Mouse (Mus musculus): ENCODE results near the gene Tmem136. TPM values are rescaled to one million over a fixed set of nuclear protein-coding genes. Genes with fewer than 3 reads are reported as not detected.
"Not testable (repeated sequence)": the region's sequence is repeated elsewhere in the genome, so short reads cannot be mapped to it uniquely, and the experiment has no call there.

The Tmem136 gene
- total and polyA plus RNA-seq, 3 experiments: 0.17 to 3.8 (median 0.34) TPM

- DNase-seq (ENCODE audit: extremely low read depth); H3K9ac ChIP-seq (ENCODE audit: insufficient read depth, low read depth); H3K36me3 ChIP-seq (replicated peaks in 1 of 2; ENCODE audit: control insufficient read depth in 1 of 2, insufficient read depth in 1 of 2, low read length in 1 of 2); H3K27ac ChIP-seq (ENCODE audit: insufficient read depth, low read depth); in situ Hi-C loops (cut with MboI; ENCODE audit: low pct_ligation_motif_present, low pct_unique_long_range_greater_than_20kb, low sequenced_read_pairs); H3K4me2 ChIP-seq (ENCODE audit: insufficient read depth, low read depth, poor library complexity, severe bottlenecking); H3K4me3 ChIP-seq (replicated peaks in 1 of 3; ENCODE audit: low read depth in 2 of 3, low read length in 2 of 3, poor library complexity in 1 of 3); H3K9me3 ChIP-seq (replicated peaks; ENCODE audit: low read length); H3K4me1 ChIP-seq (ENCODE audit: control insufficient read depth in 1 of 2, insufficient read depth in 2 of 2); dilution Hi-C loops (cut with MboI; ENCODE audit: extremely low pct_ligation_motif_present, extremely low pct_unique_long_range_greater_than_20kb, low sequenced_read_pairs); H3K79me2 ChIP-seq (replicated peaks; ENCODE audit: control insufficient read depth, extremely low read depth, insufficient read depth, poor library complexity, severe bottlenecking); H3K27me3 ChIP-seq (replicated peaks): not testable (repeated sequence)
- 0 out of 2 replicates have a peak, but pooled peaks have one; percentile 51 for TF ChIP-seq TBP (conservative IDR thresholded peaks at IDR 0.05; ENCODE audit: low read depth, low read length)
These were observed 5.6 kb upstream of the Tmem136 start for GRCm38 (mm10) chr9:43121948-43122347.

- TF ChIP-seq IRF4 (IDR thresholded peaks at IDR 0.05; ENCODE audit: low read depth, low read length) (no peak), PAX5 (IDR thresholded peaks at IDR 0.05; ENCODE audit: low read length) (no peak), MAX (IDR thresholded peaks at IDR 0.05; ENCODE audit: low read length) (no peak), USF1 (IDR thresholded peaks at IDR 0.05; ENCODE audit: low read depth, low read length) (no peak), RCOR1 (conservative IDR thresholded peaks at IDR 0.05; ENCODE audit: low read depth, low read length) (no peak), RAD21 (IDR thresholded peaks at IDR 0.05; ENCODE audit: low read depth, low read length) (no peak), JUN (IDR thresholded peaks at IDR 0.05; ENCODE audit: insufficient read depth, low read depth, low read length) (no peak), CTCF (conservative IDR thresholded peaks at IDR 0.05 in 1 of 2, IDR thresholded peaks at IDR 0.05 in 1 of 2; ENCODE audit: low read depth in 2 of 2, low read length in 2 of 2) (no peak), KAT2A (IDR thresholded peaks at IDR 0.05; ENCODE audit: insufficient replicate concordance, low read length) (no peak), USF2 (conservative IDR thresholded peaks at IDR 0.05; ENCODE audit: low read depth, low read length) (no peak), ZC3H11A (IDR thresholded peaks at IDR 0.05; ENCODE audit: low read depth, low read length) (no peak), ZNF384 (IDR thresholded peaks at IDR 0.05; ENCODE audit: low read depth, low read length) (no peak), CHD1 (IDR thresholded peaks at IDR 0.05; ENCODE audit: low read depth, low read length) (no peak), CHD2 (IDR thresholded peaks at IDR 0.05; ENCODE audit: low read length) (no peak), SIN3A (IDR thresholded peaks at IDR 0.05; ENCODE audit: low read length) (no peak)
- DNase-seq (ENCODE audit: extremely low read depth): no peak
- Histone ChIP-seq H3K4me3 (replicated peaks in 1 of 3; ENCODE audit: low read depth in 2 of 3, low read length in 2 of 3, poor library complexity in 1 of 3) (no peak overlapping the region), H3K4me2 (ENCODE audit: insufficient read depth, low read depth, poor library complexity, severe bottlenecking) (peak overlapping the region; percentile 27; the same call in 1 of the 2 replicates), H3K79me2 (replicated peaks; ENCODE audit: control insufficient read depth, extremely low read depth, insufficient read depth, poor library complexity, severe bottlenecking) (no peaks in the 10 kb centered on the region), H3K9ac (ENCODE audit: insufficient read depth, low read depth) (no peak overlapping the region), H3K9me3 (replicated peaks; ENCODE audit: low read length) (no peaks in the 10 kb centered on the region), H3K27me3 (replicated peaks) (no peaks in the 10 kb centered on the region), H3K36me3 (replicated peaks in 1 of 2; ENCODE audit: control insufficient read depth in 1 of 2, insufficient read depth in 1 of 2, low read length in 1 of 2) (no peaks in the 10 kb centered on the region), H3K4me1 (ENCODE audit: control insufficient read depth in 1 of 2, insufficient read depth in 2 of 2) (0 out of 4 replicates have a peak, but pooled peaks cover 0 to 2% of the 10 kb centered on the region in 2 experiments), H3K27ac (ENCODE audit: insufficient read depth, low read depth) (no peak overlapping the region)
- dilution Hi-C loops (cut with MboI; ENCODE audit: extremely low pct_ligation_motif_present, extremely low pct_unique_long_range_greater_than_20kb, low sequenced_read_pairs): no loop called here
- in situ Hi-C loops (cut with MboI; ENCODE audit: low pct_ligation_motif_present, low pct_unique_long_range_greater_than_20kb, low sequenced_read_pairs): no loop called here
These were observed 597 bp upstream of the Tmem136 start for GRCm38 (mm10) chr9:43116997-43117336.
